Mouse (Mus musculus) forebrain, postnatal 0 days (tissue): ENCODE data around the gene Aif1. TPM values are rescaled to one million over a fixed set of nuclear protein-coding genes. Genes with fewer than 3 reads are reported as not detected.

Experiments
- ATAC-seq: fragments of 200-750 bp; cut with Nextera tagmentation; 2 replicates; pipeline ENCODE4 v1.8.0; 2017; ENCODE audit warnings: mild to moderate bottlenecking, moderate library complexity
- DNase-seq: peaks from one replicate; pipeline ENCODE4 v3.0.0-alpha.2; 2015
- H3K27ac ChIP-seq: fragments of 300-500 bp; sonication (generic); 2 replicates; pipeline ENCODE4 v1.5.1; 2014; ENCODE audit warnings: low read depth, mild to moderate bottlenecking, antibody characterized with exemption, low read length, moderate library complexity, mixed read lengths
- H3K27me3 ChIP-seq: fragments of 300-500 bp; sonication (generic); 2 replicates; pipeline ENCODE4 v1.6.1; 2014; ENCODE audit warnings: mild to moderate bottlenecking, low read length, mixed read lengths; ENCODE audit not compliant: insufficient read depth
- H3K36me3 ChIP-seq: fragments of 300-500 bp; sonication (generic); 2 replicates; pipeline ENCODE4 v1.6.1; 2014; ENCODE audit warnings: mild to moderate bottlenecking, moderate library complexity; ENCODE audit not compliant: insufficient read depth
- H3K4me1 ChIP-seq: fragments of 300-500 bp; sonication (generic); 2 replicates; pipeline ENCODE4 v1.6.1; 2014; ENCODE audit warnings: antibody characterized with exemption; ENCODE audit not compliant: insufficient read depth
- H3K4me2 ChIP-seq: fragments of 300-500 bp; sonication (generic); 2 replicates; pipeline ENCODE4 v1.6.1; 2014; ENCODE audit warnings: low read depth, mild to moderate bottlenecking, moderate library complexity
- H3K4me3 ChIP-seq: fragments of 300-500 bp; sonication (generic); 2 replicates; pipeline ENCODE4 v1.5.1; 2014; ENCODE audit warnings: low read depth, low read length, mixed read lengths
- H3K9ac ChIP-seq: fragments of 300-500 bp; sonication (generic); 2 replicates; pipeline ENCODE4 v1.6.1; 2014; ENCODE audit warnings: mild to moderate bottlenecking
- H3K9me3 ChIP-seq: fragments of 300-500 bp; sonication (generic); 2 replicates; pipeline ENCODE4 v1.6.1; 2016; ENCODE audit warnings: low read length
- CTCF ChIP-seq: sonication (generic); IDR thresholded peaks from 2 replicates; pipeline ENCODE4 v1.5.1; 2016; ENCODE audit warnings: antibody characterized with exemption, control low read depth, low read depth
- WGBS: fragments of 180-500 bp; shearing (Covaris S2); extraction: QIAGEN DNeasy Blood & Tissue Kit; methylation state at CpG from one replicate; pipeline ENCODE4 v1.1.7; 2014; 5-methylcytosine and 5-hydroxymethylcytosine counted together
- polyA plus RNA-seq: library from polyadenylated mRNA; unstranded; fragments of >200 nt; fragmentation: Nextera tagmentation; extraction: Ambion mirVana; gene quantifications from 2 replicates; pipeline ENCODE4 v1.2.1, GENCODE M21; 2015
- total RNA-seq: library from RNA; depleted of rRNA; stranded (reverse); fragments of >200 nt; gene quantifications from 2 replicates; pipeline ENCODE4 v1.2.3, GENCODE M21; 2014

The Aif1 gene
- total and polyA plus RNA-seq, 2 experiments from 2014 or later, result 1.9 to 8.4 TPM

GRCm38 (mm10) chr17:35162121-35162520, 13.7 kb downstream of the Aif1 start:
- DNase-seq (no peak), ATAC-seq (no peak)
- no peaks in the 10 kb centered on the region for H3K9me3 ChIP-seq
- peak overlapping the region; percentile 94; the same call in 1 of the 2 replicates for H3K4me3 ChIP-seq
- H3K36me3 ChIP-seq, result peaks cover 56% of the 10 kb centered on the region
- peak overlapping the region; percentile 66 for H3K4me2 ChIP-seq
- no peak overlapping the region for H3K27ac ChIP-seq
- H3K27me3 ChIP-seq, result no peaks in the 10 kb centered on the region
- peaks cover 17% of the 10 kb centered on the region for H3K4me1 ChIP-seq
- no peak for TF ChIP-seq CTCF
- 68% methylated on average over 14 of the region's 14 CpGs for WGBS
- H3K9ac ChIP-seq, result peak overlapping the region; percentile 100

GRCm38 (mm10) chr17:35161421-35161820, 14.4 kb downstream of the Aif1 start:
- DNase-seq (no peak), ATAC-seq (no peak)
- no peak overlapping the region for H3K9ac ChIP-seq
- H3K4me3 ChIP-seq, result no peak overlapping the region
- WGBS, result 88% methylated on average over 11 of the region's 11 CpGs
- peaks cover 16% of the 10 kb centered on the region for H3K4me1 ChIP-seq
- H3K36me3 ChIP-seq, result peaks cover 63% of the 10 kb centered on the region
- no peak for TF ChIP-seq CTCF
- H3K27me3 ChIP-seq, result no peaks in the 10 kb centered on the region
- H3K27ac ChIP-seq, result no peak overlapping the region
- H3K9me3 ChIP-seq, result no peaks in the 10 kb centered on the region
- H3K4me2 ChIP-seq, result no peak overlapping the region

- TF ChIP-seq CTCF, result no peak
- H3K4me1 ChIP-seq, result peaks cover 10% of the 10 kb centered on the region
- no peak overlapping the region for H3K4me3 ChIP-seq
- no peaks in the 10 kb centered on the region for H3K27me3 ChIP-seq
- H3K9me3 ChIP-seq, result no peaks in the 10 kb centered on the region
- 84% methylated on average over 7 of the region's 7 CpGs for WGBS
- peaks cover 81% of the 10 kb centered on the region for H3K36me3 ChIP-seq
- no peak overlapping the region for H3K27ac ChIP-seq
- no peak overlapping the region for H3K9ac ChIP-seq
- DNase-seq (no peak), ATAC-seq (no peak)
- no peak overlapping the region for H3K4me2 ChIP-seq
Measured at GRCm38 (mm10) chr17:35159638-35160037, 16.2 kb downstream of the Aif1 start.

- no peak overlapping the region for H3K4me2 ChIP-seq
- no peaks in the 10 kb centered on the region for H3K27me3 ChIP-seq
- no peak overlapping the region for H3K9ac ChIP-seq
- no peak for TF ChIP-seq CTCF
- peaks cover 87% of the 10 kb centered on the region for H3K36me3 ChIP-seq
- DNase-seq (no peak), ATAC-seq (no peak)
- H3K4me3 ChIP-seq, result no peak overlapping the region
- 93% methylated on average over 16 of the region's 16 CpGs for WGBS
- peaks cover 10% of the 10 kb centered on the region for H3K4me1 ChIP-seq
- no peak overlapping the region for H3K27ac ChIP-seq
- no peaks in the 10 kb centered on the region for H3K9me3 ChIP-seq
Measured at GRCm38 (mm10) chr17:35158850-35159593, 16.8 kb downstream of the Aif1 start.

- Histone ChIP-seq H3K9ac (no peak overlapping the region), H3K27me3 (no peaks in the 10 kb centered on the region), H3K9me3 (no peaks in the 10 kb centered on the region), H3K4me2 (no peak overlapping the region), H3K4me1 (peaks cover 7% of the 10 kb centered on the region), H3K4me3 (no peak overlapping the region), H3K27ac (no peak overlapping the region), H3K36me3 (peaks cover 98% of the 10 kb centered on the region)
- no peak for TF ChIP-seq CTCF
- DNase-seq (no peak), ATAC-seq (no peak)
- 94% methylated on average over 8 of the region's 8 CpGs for WGBS
Measured at GRCm38 (mm10) chr17:35157661-35158175, 18.1 kb downstream of the Aif1 start.

- WGBS, result 94% methylated on average over 8 of the region's 8 CpGs
- no peak overlapping the region for H3K27ac ChIP-seq
- H3K9ac ChIP-seq, result no peak overlapping the region
- H3K27me3 ChIP-seq, result no peaks in the 10 kb centered on the region
- peaks cover 100% of the 10 kb centered on the region for H3K36me3 ChIP-seq
- ATAC-seq (no peak), DNase-seq (no peak)
- peaks cover 2% of the 10 kb centered on the region; the same call in 1 of the 2 replicates for H3K4me1 ChIP-seq
- TF ChIP-seq CTCF, result no peak
- no peaks in the 10 kb centered on the region for H3K9me3 ChIP-seq
- H3K4me3 ChIP-seq, result no peak overlapping the region
- no peak overlapping the region for H3K4me2 ChIP-seq
Measured at GRCm38 (mm10) chr17:35157254-35157653, 18.6 kb downstream of the Aif1 start.

- no peaks in the 10 kb centered on the region for H3K4me1 ChIP-seq
- no peaks in the 10 kb centered on the region for H3K27me3 ChIP-seq
- no peaks in the 10 kb centered on the region for H3K9me3 ChIP-seq
- ATAC-seq (no peak), DNase-seq (no peak)
- H3K27ac ChIP-seq, result no peak overlapping the region
- H3K36me3 ChIP-seq, result peaks cover 100% of the 10 kb centered on the region
- WGBS, result 89% methylated on average over 33 of the region's 33 CpGs
- no peak overlapping the region for H3K4me2 ChIP-seq
- no peak overlapping the region for H3K4me3 ChIP-seq
- TF ChIP-seq CTCF, result no peak
- H3K9ac ChIP-seq, result no peak overlapping the region
Measured at GRCm38 (mm10) chr17:35156461-35157200, 19.2 kb downstream of the Aif1 start.
